Mouse (Mus musculus) midbrain, postnatal 0 days (tissue): Measurements from ENCODE around the gene Cant1. TPM values are rescaled to one million over a fixed set of nuclear protein-coding genes. Genes with fewer than 3 reads are reported as not detected.

Experiments
- ATAC-seq: fragments of 200-750 bp; cut with Nextera tagmentation; 2 replicates; pipeline ENCODE4 v1.8.0; 2017; ENCODE audit warnings: moderate number of reproducible peaks, mild to moderate bottlenecking, moderate TSS enrichment, moderate library complexity; ENCODE audit not compliant: low FRiP score
- DNase-seq: peaks from one replicate; pipeline ENCODE4 v3.0.0-alpha.2; 2015; ENCODE audit warnings: low spot score
- H3K27ac ChIP-seq: fragments of 300-500 bp; sonication (generic); 2 replicates; pipeline ENCODE4 v1.5.1; 2014; ENCODE audit warnings: low read depth, mild to moderate bottlenecking, low read length, mixed read lengths
- H3K27me3 ChIP-seq: fragments of 300-500 bp; sonication (generic); 2 replicates; pipeline ENCODE4 v1.6.1; 2014; ENCODE audit warnings: low read length, control low read depth, mixed read lengths; ENCODE audit not compliant: insufficient read depth
- H3K36me3 ChIP-seq: fragments of 300-500 bp; sonication (generic); 2 replicates; pipeline ENCODE4 v1.6.1; 2014; ENCODE audit warnings: low read length, control low read depth, mixed read lengths; ENCODE audit not compliant: insufficient read depth
- H3K4me1 ChIP-seq: fragments of 300-500 bp; sonication (generic); 2 replicates; pipeline ENCODE4 v1.6.1; 2014; ENCODE audit warnings: mild to moderate bottlenecking, control low read depth, antibody characterized with exemption, low read length, mixed read lengths; ENCODE audit not compliant: insufficient read depth
- H3K4me2 ChIP-seq: fragments of 300-500 bp; sonication (generic); 2 replicates; pipeline ENCODE4 v1.6.1; 2014; ENCODE audit warnings: low read depth, mild to moderate bottlenecking, low read length, mixed read lengths; ENCODE audit not compliant: poor library complexity, severe bottlenecking
- H3K4me3 ChIP-seq: fragments of 300-500 bp; sonication (generic); 2 replicates; pipeline ENCODE4 v1.5.1; 2014; ENCODE audit warnings: low read depth, mild to moderate bottlenecking, low read length, moderate library complexity
- H3K9ac ChIP-seq: fragments of 300-500 bp; sonication (generic); replicated peaks from 2 replicates; pipeline ENCODE4 v1.6.1; 2014; ENCODE audit warnings: mild to moderate bottlenecking, low read length, moderate library complexity, mixed read lengths; ENCODE audit not compliant: poor library complexity, severe bottlenecking
- H3K9me3 ChIP-seq: fragments of 300-500 bp; sonication (generic); 2 replicates; pipeline ENCODE4 v1.6.1; 2016; ENCODE audit warnings: low read length, control low read depth
- CTCF ChIP-seq: IDR thresholded peaks from 2 replicates; pipeline ENCODE4 v1.5.1; 2016; ENCODE audit warnings: antibody characterized with exemption, mild to moderate bottlenecking
- WGBS: fragments of 180-500 bp; shearing (Covaris S2); extraction: QIAGEN DNeasy Blood & Tissue Kit; methylation state at CpG from one replicate; pipeline ENCODE4 v1.1.7; 2014; 5-methylcytosine and 5-hydroxymethylcytosine counted together
- polyA plus RNA-seq: library from polyadenylated mRNA; unstranded; fragments of >200 nt; fragmentation: Nextera tagmentation; extraction: Ambion mirVana; gene quantifications from 2 replicates; pipeline ENCODE4 v1.2.1, GENCODE M21; 2015
- total RNA-seq: library from RNA; depleted of rRNA; stranded (reverse); fragments of >200 nt; gene quantifications from 2 replicates; pipeline ENCODE4 v1.2.3, GENCODE M21; 2014

Cant1 gene
- total and polyA plus RNA-seq, 2 experiments from 2014 or later: 30.0 to 51.5 TPM

DNA sequence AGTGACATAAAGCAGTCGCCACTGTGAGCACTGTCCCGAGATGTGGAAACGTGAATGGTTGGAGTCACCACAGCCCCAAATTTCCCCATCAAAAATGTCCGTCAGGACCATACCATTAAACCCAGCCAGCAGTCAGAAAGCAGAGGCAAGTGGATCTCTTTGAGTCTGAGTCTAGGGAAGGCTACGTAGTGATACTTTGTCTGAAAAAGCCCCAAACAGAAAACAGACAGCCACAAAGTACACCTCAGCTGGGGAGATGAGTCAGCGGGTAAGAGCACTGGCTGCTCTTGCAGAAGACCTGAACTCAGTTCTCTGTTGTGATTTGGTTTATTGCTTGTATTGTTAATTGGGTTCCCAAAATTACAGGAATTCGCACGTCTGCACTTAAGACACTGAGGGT is 52.3 kb downstream of the Cant1 start:
- Histone ChIP-seq H3K27me3 (no peaks in the 10 kb centered on the region; the same call in 1 of the 2 replicates), H3K4me1 (peaks cover 7% of the 10 kb centered on the region; the same call in 1 of the 2 replicates), H3K27ac (no peak overlapping the region), H3K4me3 (no peak overlapping the region), H3K9me3 (no peaks in the 10 kb centered on the region), H3K9ac (no peak overlapping the region), H3K4me2 (no peak overlapping the region), H3K36me3 (no peaks in the 10 kb centered on the region)
- 85% methylated on average over 8 of the region's 8 CpGs for WGBS
- no peak for ATAC-seq
- TF ChIP-seq CTCF: no peak
- no peak for DNase-seq

DNA sequence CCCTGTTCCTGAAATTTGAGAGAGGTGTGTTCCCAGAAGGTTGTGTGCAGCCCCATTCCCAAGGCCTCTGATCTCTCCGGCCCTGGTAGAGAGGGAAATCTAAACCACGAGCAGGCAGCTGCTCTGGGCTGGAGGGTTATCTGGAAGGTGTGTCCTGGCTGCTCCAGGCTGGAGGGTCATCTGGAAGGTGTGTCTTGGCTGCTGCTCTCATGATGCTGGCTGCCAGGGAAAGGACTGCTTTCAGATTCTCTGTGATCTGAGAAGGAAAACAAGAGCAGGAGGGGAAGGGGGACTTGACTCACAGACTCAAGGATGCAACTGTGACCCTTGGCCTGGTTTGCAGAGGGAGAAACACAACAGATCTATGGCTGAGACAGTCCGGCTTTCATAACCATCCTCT is 52.8 kb downstream of the Cant1 start:
- Histone ChIP-seq H3K27ac (no peak overlapping the region), H3K4me1 (peaks cover 7% of the 10 kb centered on the region; the same call in 1 of the 2 replicates), H3K27me3 (no peaks in the 10 kb centered on the region; the same call in 1 of the 2 replicates), H3K4me3 (no peak overlapping the region), H3K4me2 (no peak overlapping the region), H3K9ac (no peak overlapping the region), H3K9me3 (no peaks in the 10 kb centered on the region), H3K36me3 (no peaks in the 10 kb centered on the region)
- DNase-seq: no peak
- TF ChIP-seq CTCF: no peak
- WGBS: 74% methylated on average over 3 of the region's 3 CpGs
- ATAC-seq: no peak

DNA sequence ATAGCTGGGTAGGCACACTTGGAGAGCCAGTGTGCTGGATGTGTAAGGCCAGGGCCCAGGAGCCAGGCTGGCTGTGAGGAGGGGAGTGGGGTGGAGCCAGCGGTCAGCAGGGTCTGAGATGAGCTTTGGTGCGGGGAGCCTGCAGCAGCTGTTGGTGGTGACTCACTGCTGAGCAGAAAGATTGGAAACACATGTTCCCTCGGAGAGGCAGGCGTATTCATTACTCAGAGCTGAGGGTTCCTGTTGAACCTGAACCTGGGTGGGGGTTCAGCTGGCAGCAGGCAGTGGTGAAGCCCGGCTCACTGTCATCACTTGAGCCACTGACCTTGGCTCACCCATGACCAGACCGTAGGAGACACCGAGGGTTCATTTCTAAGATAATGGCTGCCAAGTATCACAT is 53.7 kb downstream of the Cant1 start:
- no peak for DNase-seq
- Histone ChIP-seq H3K4me1 (peaks cover 7% of the 10 kb centered on the region; the same call in 1 of the 2 replicates), H3K9ac (no peak overlapping the region), H3K27me3 (no peaks in the 10 kb centered on the region; the same call in 1 of the 2 replicates), H3K4me2 (no peak overlapping the region), H3K36me3 (no peaks in the 10 kb centered on the region), H3K27ac (no peak overlapping the region), H3K4me3 (no peak overlapping the region), H3K9me3 (no peaks in the 10 kb centered on the region)
- no peak for TF ChIP-seq CTCF
- WGBS: 82% methylated on average over 7 of the region's 7 CpGs
- ATAC-seq: no peak

DNA sequence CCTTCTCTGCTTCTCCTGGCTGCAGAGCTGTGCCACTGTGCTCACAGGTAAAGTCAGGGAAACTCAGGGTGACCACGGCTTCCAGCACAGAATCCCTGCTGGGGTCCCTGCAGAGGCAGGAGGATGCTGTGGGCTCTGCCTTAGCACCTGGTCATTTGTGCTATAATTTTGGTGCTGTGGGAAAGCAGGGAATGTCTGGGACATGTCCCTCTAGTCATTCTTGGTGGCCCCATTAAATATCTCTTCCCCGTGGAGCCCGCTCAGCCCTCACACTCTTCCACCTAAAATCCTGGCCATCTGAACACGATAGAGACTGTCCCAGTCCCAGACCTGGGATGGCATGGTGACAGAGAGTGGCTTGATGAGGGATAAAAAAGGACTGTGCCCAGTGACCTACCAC is 54.9 kb downstream of the Cant1 start:
- no peak for TF ChIP-seq CTCF
- DNase-seq (no peak), ATAC-seq (no peak)
- Histone ChIP-seq H3K4me2 (no peak overlapping the region), H3K9ac (no peak overlapping the region), H3K4me1 (peaks cover 7% of the 10 kb centered on the region; the same call in 1 of the 2 replicates), H3K27me3 (no peaks in the 10 kb centered on the region; the same call in 1 of the 2 replicates), H3K36me3 (no peaks in the 10 kb centered on the region), H3K9me3 (no peaks in the 10 kb centered on the region), H3K27ac (no peak overlapping the region), H3K4me3 (no peak overlapping the region)
- WGBS: 89% methylated on average over 4 of the region's 4 CpGs

DNA sequence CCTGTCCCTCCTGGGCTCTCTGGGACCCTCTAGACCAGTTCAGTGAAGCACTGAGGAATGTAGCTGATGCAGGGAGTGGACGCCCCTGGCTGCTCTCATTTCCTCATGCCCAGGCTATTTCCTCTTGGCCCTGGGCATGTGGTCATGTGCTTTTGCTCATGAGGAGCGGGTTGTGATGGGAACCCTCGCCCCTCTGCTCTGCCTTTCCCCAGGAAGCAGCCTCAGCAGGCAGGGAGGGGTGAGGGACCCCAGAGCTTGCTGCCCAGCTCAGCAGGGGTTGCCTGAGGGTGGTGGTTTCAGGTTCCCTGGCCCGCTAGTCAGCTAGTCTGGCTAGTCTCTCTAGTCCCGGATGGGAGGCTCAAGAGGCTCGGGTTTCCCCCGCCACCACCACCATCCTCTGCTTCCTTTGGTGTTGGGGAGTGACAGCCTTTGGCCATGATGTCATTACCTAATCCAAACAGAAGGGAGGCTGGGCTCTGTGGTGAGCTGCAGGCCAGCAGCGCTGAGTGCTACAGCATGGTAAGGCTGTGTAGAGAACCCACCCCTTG is 55.8 kb downstream of the Cant1 start:
- no peak for TF ChIP-seq CTCF
- peak; percentile 47 for DNase-seq
- H3K4me1 ChIP-seq: peaks cover 7% of the 10 kb centered on the region; the same call in 1 of the 2 replicates
- no peak overlapping the region for H3K4me3 ChIP-seq
- H3K27ac ChIP-seq: peak overlapping the region; percentile 43; the same call in 1 of the 2 replicates
- peak overlapping the region; percentile 33 for H3K9ac ChIP-seq
- H3K4me2 ChIP-seq: no peak overlapping the region
- peak; percentile 80 for ATAC-seq
- no peaks in the 10 kb centered on the region; the same call in 1 of the 2 replicates for H3K27me3 ChIP-seq
- WGBS: 12% methylated on average over 8 of the region's 8 CpGs
- H3K9me3 ChIP-seq: no peaks in the 10 kb centered on the region
- no peaks in the 10 kb centered on the region for H3K36me3 ChIP-seq

DNA sequence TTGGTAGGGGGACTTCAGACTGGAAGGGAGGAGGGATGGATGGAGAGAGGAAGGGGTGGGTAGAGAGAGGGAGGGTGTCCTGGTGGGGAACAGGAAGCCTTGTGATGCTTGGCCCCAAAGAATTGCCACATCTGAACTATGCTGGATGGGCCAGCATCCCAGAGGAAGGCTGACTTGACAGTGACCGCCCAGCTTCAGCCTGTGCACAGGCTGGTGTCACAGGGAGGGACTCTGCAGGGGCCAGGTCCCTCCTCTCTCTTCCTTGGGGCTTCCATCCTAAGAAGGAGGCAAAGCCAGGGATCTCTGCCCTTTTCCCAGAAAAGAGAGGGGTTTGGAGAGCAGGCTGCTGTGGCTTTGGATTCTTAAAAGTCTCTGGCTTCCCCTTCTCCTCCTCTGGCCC is 56.4 kb downstream of the Cant1 start:
- 79% methylated on average over 1 of the region's 1 CpGs for WGBS
- Histone ChIP-seq H3K9me3 (no peaks in the 10 kb centered on the region), H3K27ac (peak overlapping the region; percentile 43; the same call in 1 of the 2 replicates), H3K27me3 (no peaks in the 10 kb centered on the region; the same call in 1 of the 2 replicates), H3K4me2 (no peak overlapping the region), H3K36me3 (no peaks in the 10 kb centered on the region), H3K4me1 (peaks cover 7% of the 10 kb centered on the region; the same call in 1 of the 2 replicates), H3K4me3 (no peak overlapping the region), H3K9ac (0 out of 2 replicates have a peak overlapping the region, but pooled peaks have one; percentile 33)
- DNase-seq (no peak), ATAC-seq (no peak)
- TF ChIP-seq CTCF: no peak
